Mouse (Mus musculus): Measurements from ENCODE around the gene Gm13030.

DNA sequence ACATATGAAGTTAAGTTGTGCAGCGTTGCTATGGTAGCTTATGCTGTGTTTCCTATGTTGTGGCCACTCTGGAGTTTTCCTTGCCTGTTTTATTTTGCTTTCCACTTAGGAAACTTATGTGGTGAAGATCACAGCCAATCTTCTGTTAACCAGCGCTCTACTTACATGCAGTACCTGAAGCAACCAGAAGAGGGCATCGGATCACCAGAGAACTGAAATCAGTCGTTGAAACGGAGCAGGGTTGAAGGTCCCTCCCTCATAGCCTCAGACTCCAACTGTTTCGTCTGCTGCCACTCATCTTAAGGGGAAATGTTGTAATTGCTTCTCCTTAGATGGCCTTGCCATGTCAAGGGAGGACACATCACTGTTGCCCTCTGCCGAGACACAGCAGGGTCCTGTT is 7.4 kb downstream of the Gm13030 start:
- TF ChIP-seq CTCF (IDR thresholded peaks at IDR 0.05; ENCODE audit: insufficient read depth, low read depth, low read length) (peak; percentile 36; the same call in 1 of the 2 replicates), POLR2A (IDR thresholded peaks at IDR 0.05; ENCODE audit: insufficient read depth, low read depth, low read length) (no peak)
